In the genomic region with DNA sequence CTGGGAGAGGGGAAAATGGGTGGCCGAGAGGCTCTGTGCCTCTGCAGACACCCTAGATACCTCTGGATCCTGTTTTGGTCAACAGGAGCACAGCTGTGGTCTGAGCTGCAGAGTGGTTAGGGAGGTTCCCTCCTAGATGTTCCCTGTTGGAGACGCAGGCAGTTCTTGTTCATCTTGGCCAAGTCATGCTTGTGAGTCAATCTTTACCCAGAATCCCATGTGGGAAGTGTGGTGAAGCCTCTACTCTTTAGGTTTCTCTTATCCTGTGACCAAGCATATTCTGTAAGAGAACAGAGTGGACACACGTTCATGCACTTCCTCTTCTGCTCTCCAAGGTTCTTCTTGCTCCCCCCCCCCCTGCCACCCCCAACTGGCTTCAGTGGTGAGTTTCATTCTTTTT, we compare ENCODE assay signal across 10 mouse cellular contexts. TPM values are rescaled to one million over a fixed set of nuclear protein-coding genes. Genes with fewer than 3 reads are reported as not detected.
DNase-seq lines count a peak whose midpoint lies in the region; ATAC-seq lines count a peak whose summit lies in the region.
"Had no signal": no experiment of that assay in that cellular context is flagged by ENCODE, and none has a peak within 500 bp of the region (broad histone marks: within the 10 kb centered on the region; RNA-seq: fewer than 3 reads in every experiment).

No protein-coding gene starts in this region.

- ATAC-seq in megakaryocyte-erythroid progenitor cell, adult 5-6 weeks (replicated peaks; ENCODE audit: low FRiP score, low TSS enrichment, poor library complexity, severe bottlenecking), result peak; percentile 30; the same call in 1 of the 2 replicates

- peak; percentile 31 for DNase-seq in gastrocnemius, adult 18-20 months (ENCODE audit: low spot score)
- no peak for DNase-seq in gastrocnemius, postnatal 4 days (ENCODE audit: low spot score in 2 of 2)
- peak; percentile 20 to 42 for DNase-seq in spleen, postnatal 36 days (ENCODE audit: low spot score in 2 of 2)
- no peak for DNase-seq in spleen, postnatal 14 days (ENCODE audit: low spot score in 2 of 2)
- no peak for DNase-seq in left cerebral cortex, adult 8-10 months (ENCODE audit: low spot score in 2 of 2)
- DNase-seq in cerebellum, postnatal 36 days, result no peak
- no peak for DNase-seq in adrenal gland, adult 18-20 months (ENCODE audit: low spot score in 2 of 2)
- DNase-seq: heart, postnatal 4 days; thymus, adult 2 months had no signal

RNA-seq across cellular contexts. Expression of a gene that starts 20.8 kb away (rescaled TPM):
- 1 to 10 TPM; 6.5 to 6.9 TPM for total RNA-seq in gastrocnemius, adult 18-20 months (2021)
- total RNA-seq in gastrocnemius, postnatal 4 days (2021), result 10 to 100 TPM; 12.4 to 14.0 TPM
- 2.8 and 5.7 TPM in 2 replicates for total RNA-seq in megakaryocyte-erythroid progenitor cell, adult 5-6 weeks (2014; fragmentation: Nextera tagmentation)
- total RNA-seq in megakaryocyte-erythroid progenitor cell, adult 5-6 weeks (2017), result 4.8 and 4.9 TPM in 2 replicates
- 10 to 100 TPM; 11.9 to 13.6 (median 13.3) TPM for total RNA-seq in left cerebral cortex, adult 8-10 months (2022)
- 10 to 100 TPM; 20.0 to 33.7 TPM for total RNA-seq in adrenal gland, adult 18-20 months (2021)

Comparison
In these comparisons a context has a peak if more than half of its experiments do, and no peak if none do; other contexts are left out.
1. DNase-seq: peak in gastrocnemius, adult 18-20 months (single experiment) and spleen, postnatal 36 days (2 of 2); none in gastrocnemius, postnatal 4 days (0 of 2), spleen, postnatal 14 days (0 of 2), left cerebral cortex, adult 8-10 months (0 of 2), cerebellum, postnatal 36 days (0 of 2) and adrenal gland, adult 18-20 months (0 of 2).